Mouse (Mus musculus): Measurements from ENCODE around the gene Rnf157.
"Not testable (repeated sequence)": the region's sequence is repeated elsewhere in the genome, so short reads cannot be mapped to it uniquely, and the experiment has no call there.

The Rnf157 gene

DNA sequence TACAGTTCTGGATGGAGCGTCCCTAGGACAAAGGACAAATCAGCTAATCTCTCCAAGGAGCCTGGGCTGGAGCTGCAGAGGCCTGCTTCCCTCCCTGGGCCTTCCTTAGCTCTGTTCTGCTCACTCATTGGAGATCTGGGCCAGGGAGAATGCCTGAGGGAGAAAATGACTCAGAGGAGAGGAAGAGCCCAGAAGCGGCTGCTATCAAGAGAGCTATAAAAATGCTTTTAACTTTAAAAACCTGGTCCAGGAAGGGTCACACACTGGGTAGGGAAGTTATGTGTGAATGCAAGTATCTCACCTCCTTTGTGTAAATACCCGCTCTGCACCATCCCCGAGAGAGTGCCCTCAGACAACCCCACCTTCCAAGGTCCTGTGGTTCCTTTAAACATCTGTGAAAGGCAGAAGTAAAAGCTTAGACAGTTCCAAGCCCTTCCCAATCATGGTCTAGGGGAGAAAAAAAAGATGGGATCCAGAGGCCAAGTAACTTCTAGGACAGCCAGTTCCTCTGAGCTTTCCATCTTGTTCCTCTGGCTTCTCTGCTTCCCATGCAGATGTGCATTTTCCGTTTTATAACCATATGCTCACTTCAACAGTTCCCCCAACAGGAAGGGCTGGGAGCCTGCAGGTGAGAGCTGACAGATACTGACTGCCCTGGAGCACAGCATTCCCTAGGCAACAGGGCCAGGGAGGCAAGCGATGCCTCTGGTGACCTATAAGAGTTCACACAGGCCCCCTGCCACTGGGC, 3.5 kb upstream of the Rnf157 start:
- no peak for DNase-seq

DNA sequence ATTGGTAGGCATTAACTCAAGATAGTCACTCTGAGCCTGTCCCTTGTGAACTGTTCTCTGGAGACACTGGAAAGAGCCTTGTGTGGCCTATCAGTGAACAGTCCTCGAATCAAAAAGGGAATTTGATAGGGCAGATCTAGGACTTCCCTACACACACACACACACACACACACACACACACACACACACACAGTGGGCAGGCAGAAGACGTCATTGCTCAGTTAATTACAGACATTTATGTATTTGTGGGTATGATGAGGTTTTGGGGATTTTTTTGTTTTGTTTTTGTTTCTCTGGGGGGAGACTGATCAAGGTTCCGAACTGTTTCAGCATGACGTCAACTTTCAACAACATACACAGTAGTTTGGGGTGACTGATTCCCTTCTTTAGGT, 795 bp upstream of the Rnf157 start:
- DNase-seq, result no peak

DNA sequence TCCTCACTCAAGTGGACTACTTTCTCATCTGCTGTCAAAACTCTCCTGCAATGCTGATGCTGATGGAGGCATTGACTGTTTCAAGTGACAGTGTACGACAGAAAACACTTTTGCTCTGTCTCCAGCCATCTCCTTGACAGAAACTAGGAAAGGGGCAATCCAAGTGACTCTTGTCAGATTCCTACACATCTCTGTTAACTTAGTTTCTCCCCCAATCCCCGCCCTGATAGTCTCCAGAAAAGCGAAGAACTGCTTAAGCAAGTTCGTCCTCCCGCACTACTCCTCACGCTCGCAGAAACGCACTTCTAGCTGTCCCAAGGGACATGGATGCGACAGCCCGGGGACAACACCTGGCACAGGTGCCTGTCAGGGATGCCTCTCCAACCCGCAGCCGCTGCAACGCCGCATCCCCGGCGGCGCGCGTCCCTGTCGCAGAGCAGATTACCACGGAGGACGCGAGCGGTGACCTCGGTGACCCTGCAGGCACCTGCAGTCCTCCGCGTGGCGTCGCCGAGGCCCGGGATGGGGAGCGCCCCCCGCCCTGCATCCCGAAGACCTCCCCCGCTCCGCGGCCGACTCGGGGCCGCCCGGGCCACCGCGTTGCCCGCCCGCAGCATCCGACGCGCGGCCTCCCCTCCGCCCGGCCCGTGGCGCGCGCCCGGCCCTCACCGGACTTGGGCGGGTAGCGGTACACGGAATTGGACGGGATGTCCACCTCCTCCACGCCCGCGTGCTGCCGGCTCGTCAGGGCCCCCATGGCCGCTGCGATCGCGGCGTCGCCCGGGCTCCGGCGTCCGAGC, 604 bp downstream of the Rnf157 start:
- no peak for DNase-seq

DNA sequence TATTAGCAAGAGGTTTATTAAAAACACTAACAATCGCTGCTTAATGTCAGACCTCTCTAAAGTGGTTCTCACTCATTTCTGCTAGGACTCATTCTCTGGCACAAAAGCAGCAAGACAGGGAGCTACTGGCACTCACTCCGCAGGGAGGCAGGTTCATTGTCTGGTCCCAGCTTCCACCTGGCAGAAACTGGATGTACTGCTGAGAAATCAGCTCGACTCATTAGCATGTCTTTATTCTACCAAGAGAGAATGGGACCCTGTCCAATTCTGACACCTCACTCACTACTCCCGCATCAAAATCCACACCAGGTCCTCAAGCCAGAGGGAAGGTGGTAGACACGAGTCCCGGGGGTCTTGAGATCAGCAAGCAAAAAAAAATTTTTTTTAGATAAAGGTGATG, 1.2 kb downstream of the Rnf157 start:
- DNase-seq, result no peak

DNA sequence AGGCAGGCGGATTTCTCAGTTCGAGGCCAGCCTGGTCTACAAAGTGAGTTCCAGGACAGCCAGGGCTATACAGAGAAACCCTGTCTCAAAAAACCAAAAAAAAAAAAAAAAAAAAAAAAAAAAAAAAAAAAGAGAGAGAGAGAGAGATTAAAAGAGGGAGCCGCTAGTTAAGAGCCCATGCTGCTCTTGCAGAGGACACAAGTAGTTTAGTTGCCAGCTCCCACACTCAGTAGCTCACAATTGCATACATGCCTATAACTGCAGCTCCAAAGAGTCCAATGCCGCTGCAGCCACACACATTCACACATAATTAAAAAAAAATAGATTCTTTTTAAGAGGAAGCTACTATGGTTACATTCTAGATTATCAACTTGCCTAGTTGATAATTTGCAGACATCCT, 2.4 kb downstream of the Rnf157 start:
- DNase-seq, result not testable (repeated sequence)

DNA sequence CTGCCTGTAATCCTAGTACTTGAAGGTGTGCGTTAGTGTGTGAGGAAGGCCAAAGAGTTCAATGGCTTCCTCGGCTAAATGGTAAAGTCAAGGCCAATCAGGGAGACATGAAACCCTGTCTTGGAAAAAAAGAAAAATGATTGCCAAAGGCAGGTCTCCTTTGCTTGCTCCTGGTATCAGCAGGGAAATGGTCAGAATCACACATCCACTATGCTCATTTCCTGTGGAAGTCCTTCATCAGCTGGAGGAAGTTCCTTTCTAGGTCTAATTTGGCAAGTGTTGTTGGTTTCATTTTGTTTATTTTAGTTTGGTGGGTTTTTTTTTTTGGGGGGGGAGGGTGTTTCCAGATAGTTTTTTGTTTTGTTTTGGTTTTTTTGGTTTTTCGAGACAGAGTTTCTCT, 3.8 kb downstream of the Rnf157 start:
- DNase-seq, result no peak

DNA sequence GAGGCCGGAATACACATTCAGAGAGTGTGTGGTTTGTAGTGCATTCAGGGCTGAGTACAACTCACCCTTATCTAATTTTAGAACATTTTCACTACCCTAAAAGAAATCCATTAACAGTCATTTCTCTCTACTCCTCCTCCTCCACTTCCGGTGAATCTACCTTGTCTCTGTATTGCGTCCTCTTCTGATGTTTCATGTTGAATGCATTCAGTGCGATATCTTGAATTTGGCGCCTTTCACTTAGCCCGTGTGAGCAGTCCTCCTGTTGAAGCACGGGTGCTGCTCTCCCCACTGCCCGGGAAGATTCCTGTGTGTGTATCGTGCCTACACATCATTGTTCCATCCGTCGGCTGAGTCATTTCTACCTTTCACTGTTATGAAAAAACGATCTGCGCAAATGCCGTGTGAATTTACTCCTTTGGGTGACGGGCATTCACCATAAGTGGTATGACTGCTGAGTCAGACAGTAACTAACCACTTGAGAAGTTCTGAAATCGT, 6.6 kb downstream of the Rnf157 start:
- no peak for DNase-seq

DNA sequence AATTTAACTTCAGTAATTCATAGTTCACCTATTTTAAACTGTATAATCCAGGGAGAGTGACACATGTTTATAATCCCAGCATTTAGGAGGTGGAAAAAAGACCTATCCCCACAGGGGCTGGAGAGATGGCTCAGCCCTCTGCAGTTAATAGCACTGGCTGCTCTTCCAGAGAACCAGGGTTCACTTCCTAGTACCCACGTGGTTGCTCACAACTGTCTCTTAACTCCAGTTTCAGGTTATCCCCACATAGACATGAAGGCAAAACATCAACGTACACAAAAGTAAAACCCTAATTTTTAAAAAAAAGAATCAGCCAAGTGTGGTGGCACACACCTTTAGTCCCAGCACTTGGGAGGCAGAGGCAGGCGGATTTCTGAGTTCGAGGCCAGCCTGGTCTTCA, 7.2 kb downstream of the Rnf157 start:
- no peak for DNase-seq

DNA sequence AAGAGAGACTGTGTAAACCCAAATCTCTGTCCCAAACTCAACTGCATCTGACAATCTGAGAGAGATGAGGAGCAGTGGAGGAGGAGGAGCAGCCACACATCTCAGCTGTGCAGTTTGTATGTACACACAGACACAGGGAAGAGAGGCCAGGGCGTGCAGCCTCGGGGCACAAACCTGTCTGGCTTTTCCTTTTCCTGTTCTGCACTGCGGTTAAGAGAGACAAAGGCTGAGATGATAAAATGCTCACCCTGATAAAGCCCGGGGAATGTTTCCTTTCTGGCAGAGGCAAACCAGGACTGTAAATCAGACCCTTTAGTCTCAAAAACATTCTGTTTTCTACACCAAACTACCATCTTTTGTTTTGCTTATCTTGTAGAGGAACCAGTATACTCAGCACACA, 12.3 kb downstream of the Rnf157 start:
- DNase-seq, result no peak

DNA sequence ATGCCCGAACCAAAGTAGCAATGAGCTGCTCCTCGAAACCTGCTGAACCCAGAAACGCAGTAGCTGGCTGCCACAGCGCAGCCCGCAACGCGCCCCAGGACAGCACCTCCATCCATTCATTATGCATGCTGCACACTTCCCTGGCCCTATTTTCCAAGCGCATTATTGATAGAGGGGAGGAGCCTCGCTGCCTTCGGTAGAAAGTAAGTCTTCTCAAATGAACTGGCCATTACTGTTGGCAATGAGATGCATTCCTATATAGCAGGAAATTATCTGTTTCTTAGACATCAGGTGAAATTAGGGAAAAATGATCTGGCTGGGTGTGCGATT, 14.5 kb downstream of the Rnf157 start:
- DNase-seq, result no peak

DNA sequence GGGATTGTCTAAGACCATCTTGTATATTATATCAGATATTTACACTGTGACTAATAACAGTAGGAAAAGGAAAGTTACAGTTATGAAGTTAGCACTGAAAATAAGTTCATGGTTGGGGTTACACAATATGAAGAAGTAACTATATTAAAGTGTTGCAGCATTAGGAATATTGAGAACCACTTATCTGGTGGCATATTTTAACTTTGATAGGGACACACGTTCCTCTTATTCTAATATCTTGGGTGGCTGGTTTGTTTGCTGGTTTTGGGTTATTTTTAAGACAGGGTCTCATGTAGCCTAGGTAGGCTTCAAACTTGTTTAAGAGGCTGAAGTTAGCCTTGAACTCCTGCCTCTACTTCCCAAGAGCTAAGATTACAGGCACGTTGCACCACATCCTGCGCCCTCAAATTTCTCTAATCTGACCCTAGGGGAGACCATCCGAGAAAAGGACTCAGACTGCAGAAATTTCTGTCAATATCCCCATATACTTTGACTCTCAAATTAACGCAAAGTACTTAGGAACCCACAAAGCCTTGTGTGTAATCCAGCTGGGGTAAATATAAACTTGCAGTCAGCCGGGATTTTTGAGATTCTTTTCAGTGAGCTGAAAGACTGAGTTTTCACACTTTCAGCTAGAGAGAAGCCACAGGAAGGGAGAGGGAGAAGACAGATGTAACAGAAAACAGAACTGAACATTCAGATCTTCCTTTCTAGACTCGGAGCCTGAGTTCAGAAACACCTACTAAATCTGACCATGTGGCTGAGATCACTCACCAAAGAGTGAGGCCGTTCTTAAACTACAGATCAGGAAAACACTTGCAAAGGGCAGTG, 15.1 kb downstream of the Rnf157 start:
- no peak for DNase-seq

DNA sequence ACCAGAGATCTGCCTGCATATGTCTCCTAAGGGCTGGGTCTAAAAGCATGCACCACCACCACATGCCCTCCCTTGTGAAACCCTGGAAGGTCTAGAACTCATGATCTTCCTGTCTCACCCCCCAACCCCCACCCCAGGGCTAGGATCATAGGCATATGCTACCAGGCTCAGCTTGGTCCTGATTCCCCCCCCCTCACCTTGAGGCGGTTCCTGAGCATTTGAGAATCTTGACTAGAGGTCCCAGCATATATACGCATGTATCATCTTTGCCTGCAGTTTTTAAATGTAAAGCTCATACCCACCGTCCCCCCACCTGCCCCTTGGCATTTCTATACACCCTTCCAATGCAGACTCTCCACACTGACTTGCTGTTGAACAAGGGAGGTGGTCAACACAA, 15.9 kb downstream of the Rnf157 start:
- no peak for DNase-seq

DNA sequence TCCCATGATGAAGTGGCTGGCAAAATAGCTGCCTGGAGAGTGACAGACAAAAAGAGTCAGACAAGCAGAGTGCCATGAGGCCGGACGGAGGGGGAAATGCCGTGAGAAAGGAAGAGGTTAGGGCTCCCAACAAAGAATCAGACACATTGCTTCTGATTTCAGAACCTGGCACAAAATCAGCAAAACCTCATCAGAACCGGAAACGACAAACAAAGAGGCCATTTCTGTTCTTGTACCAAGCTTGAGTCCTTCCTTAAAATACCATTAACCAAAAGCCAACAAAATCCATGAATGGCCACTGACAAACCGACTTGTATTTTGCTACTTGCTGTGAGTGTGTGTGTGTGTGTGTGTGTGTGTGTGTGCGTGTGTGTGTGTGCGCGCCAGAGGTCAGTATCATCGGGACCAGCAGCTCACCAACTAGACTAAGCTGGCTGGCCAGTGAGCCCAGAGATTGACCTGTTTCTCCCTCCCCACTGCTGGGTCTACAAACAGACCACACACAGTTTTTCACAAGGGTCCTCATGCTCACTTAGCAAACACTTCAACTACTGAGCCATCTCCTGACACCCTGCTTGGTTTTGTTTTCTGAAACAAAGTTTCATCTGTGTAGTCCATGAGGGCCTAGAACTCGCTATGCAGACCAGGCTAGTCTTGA, 16.4 kb downstream of the Rnf157 start:
- no peak for DNase-seq

DNA sequence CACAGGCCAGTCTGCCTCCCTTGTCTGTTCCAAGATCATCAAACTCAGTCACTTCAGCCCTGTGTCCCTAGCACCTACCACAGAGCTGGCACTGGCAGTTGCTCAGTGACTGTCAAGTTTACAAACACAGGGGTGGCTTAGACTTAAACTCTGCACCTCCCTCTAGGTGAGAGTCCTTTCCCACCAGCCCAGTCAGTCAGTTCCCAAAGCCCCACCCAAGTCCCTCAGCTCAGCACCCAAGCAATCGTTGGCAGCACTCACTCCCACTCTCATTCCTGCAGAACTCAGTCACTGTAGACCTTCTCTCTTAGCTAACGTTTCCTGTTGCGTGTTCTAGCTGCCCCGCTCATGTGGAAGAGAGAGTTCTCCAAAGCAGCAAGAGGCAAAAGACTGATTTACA, 18.1 kb downstream of the Rnf157 start:
- DNase-seq, result no peak

DNA sequence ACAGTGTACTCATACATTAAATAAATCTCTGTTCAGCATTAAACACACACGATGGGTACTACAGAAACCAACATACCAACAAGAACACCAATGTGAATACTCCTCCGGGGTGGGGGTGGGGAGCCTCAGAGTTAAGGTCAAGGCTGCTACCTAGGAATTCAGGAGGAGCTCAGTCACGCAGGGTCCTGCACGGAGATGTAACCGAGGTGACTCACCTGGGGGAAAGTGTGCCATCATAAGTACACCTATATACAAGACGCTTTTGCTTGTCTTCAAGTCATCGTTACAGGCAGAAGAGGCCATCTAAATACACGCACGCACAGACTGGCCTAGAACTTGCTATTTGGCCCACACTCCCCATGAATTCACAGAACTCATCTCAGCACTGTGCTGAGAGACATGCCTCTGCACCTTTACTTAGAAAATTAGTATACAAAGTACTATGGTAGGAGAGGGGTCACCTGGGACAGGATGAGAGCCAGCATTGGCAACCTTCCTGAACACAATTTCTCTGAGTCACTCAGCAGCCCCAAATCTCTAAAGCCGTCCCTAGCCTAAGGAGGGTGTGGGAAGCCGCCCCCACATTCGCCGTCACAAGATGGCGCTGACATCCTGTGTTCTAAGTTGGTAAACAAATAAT, 23.9 kb downstream of the Rnf157 start:
- DNase-seq, result peak; percentile 17

DNA sequence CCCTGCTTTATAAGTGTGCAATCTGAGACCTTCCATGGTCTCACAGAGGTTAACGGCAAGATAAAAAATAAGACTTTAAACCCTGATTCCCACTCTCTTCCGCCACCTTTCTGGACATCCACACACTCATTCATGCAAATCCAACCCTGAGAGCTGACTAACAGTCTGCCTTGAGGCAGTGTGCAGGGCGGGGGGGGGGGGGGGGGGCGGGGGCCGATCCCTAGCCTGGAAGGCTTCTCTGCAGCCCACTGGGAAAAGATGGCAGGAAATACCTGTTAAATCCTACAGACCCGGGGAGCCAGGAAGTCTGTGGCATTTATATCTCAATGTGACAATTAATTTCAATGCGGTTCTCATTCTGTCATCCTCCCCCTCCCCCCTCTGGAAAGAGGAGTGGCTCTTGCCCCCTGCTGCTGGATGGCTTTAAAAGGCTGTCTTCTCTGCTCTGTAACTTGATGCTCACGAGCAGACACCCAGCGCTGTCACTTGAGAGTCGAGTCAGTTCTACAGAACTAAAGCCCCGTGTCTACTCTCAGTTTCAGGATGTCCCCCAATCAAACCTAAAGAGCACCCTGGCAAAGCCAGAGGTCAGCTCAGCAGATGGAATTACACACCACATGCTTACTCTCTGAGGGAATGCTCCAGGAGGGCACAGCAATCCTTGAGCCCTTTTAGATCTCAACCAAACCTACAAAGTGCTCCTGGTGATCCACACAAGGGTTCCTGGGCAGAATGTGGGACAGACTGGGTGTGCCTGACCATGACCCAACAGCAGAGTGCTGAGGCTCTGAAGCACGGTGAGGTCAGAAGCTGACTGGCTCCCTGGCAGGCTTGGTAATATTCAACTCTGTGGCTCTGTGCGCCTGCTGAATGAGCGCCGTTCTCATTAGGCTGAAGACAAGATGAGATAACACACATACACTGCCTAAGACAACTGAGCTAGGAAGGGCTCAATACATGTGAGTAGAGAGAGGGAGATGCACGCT, 25.5 kb downstream of the Rnf157 start:
- DNase-seq, result no peak

DNA sequence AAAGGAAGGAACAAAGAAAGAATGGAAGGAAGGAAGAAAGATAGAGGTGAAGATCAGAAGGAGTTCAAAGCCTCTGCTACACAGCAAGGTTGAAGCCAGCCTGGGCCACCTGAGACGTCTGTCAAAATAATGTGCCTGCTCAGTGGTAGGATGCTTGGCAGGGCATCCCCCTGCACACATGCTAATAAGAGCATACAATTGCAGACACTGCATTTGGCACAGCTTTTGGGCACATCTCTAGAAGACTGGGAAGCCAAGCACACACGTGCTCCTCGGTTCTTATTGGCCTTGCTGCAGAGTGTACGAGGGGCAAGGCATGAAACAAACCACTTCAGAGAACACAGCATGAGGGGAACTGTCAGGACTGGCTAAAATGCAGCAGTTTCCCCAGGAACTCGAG, 26.8 kb downstream of the Rnf157 start:
- DNase-seq, result no peak

DNA sequence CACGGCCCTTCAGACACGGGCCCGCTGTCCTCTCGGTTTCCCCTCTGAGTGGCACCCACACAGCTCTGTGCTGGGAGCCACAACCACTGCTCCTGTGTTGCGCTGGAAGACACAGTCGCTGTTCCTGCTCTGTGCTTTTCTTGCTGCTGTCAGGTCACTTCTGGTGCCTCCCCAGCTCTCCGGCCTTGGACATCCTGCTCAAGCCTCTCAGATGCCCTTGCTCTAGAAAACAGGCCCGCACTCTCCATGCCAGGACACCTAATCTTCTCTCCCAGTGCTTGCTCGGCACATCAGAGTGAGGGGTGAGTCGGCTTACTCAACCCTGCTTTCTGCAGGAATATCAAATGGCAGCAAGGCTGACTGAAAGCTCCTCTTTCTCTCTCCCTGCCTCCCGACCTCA, 28.7 kb downstream of the Rnf157 start:
- no peak for DNase-seq

DNA sequence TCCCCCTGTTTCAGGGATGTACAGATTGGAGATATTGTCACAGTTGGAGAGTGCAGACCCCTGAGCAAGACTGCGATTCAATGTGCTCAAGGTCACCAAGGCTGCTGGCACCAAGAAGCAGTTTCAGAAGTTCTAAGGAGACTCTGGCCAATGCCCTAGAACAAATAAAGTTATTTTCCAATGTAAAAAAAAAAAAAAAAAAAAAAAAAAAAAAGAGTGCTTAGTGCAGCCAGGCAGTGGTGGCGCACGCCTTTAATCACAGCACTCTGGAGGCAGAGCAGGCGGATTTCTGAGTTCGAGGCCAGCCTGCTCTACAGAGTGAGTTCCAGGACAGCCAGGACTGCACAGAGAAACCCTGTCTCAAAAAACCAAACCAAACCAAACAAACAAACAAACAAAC, 29.8 kb downstream of the Rnf157 start:
- DNase-seq, result not testable (repeated sequence)

DNA sequence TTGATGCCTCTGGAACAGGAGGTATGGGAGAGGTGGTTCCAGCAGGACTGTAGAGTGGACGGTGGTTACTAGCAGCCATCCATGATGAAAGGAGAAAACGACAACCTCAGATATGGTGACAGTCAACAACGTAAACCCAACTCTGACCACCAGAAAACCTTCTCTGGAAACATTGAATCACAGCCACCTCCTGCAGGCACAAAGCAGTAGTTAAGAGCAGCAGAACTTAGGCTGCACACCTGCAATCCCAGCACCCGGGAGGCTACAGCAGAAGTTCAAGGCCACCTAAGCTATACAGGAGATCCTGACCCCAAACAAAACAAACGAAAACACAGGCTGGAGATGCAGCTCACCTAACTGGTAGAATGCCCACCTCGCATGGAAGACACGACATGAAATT, 32.1 kb downstream of the Rnf157 start:
- no peak for DNase-seq

DNA sequence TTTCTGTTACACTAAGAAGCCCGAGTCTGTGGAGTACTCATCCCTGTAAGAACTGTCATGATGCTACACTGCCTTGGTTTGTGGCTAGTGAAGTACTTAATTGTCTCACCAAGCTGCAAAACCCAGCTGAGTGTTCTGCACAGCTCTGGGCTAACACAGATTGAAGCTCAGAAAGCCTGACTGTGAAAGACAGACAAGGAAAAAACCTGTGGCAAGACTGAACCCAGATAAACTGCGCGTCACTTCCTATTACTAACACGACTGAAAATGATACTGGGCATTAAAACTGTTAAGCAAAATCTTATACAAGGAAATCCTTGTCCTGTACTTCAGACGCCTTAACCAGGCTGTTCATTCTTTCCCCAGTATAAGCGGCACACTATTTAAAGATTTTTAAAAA, 33.3 kb downstream of the Rnf157 start:
- DNase-seq, result no peak

Measured in lung, postnatal 14 days (tissue).